Mouse (Mus musculus): ENCODE data around the gene Exog. TPM values are rescaled to one million over a fixed set of nuclear protein-coding genes. Genes with fewer than 3 reads are reported as not detected.

Gene Exog
- total and polyA plus RNA-seq, 2 experiments from 2014 or later = 26.6 to 39.7 TPM

DNA sequence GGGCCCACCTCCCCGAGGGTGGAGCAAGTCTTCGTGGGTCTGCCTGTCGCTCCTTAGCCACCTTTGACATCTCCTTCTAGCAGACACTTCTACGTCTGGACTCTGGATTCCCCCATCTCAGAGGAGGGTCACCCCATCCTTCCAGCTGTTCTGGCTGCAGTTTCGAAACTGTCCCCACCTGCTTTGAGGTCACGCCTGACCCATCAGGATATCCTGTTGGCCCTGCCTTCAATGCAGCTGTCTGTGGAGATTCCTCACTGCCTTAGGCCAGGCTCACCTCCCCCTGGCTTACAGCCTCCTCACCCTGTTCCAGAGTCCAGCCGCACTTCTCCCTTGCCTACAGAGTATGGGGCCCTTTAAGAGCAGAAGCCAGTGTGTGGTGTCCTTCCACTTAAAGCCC is 54.1 kb downstream of the Exog start:
- 95% methylated on average over 7 of the region's 7 CpGs for WGBS
- DNase-seq = no peak
- H3K9me3 ChIP-seq (ENCODE audit: low read length) = no peaks in the 10 kb centered on the region
- TF ChIP-seq CTCF (IDR thresholded peaks at IDR 0.05; ENCODE audit: low read depth) = no peak
- no peak overlapping the region for H3K4me2 ChIP-seq (ENCODE audit: low read depth)
- no peak overlapping the region for H3K27ac ChIP-seq (ENCODE audit: low read depth, low read length)
- H3K9ac ChIP-seq = no peak overlapping the region
- H3K4me3 ChIP-seq (ENCODE audit: low read depth, low read length) = no peak overlapping the region
- no peaks in the 10 kb centered on the region for H3K36me3 ChIP-seq (ENCODE audit: insufficient read depth)
- no peaks in the 10 kb centered on the region for H3K27me3 ChIP-seq (ENCODE audit: insufficient read depth, low read length)
- no peak for ATAC-seq
- H3K4me1 ChIP-seq (ENCODE audit: insufficient read depth) = no peaks in the 10 kb centered on the region

- Histone ChIP-seq H3K9ac (no peak overlapping the region), H3K9me3 (ENCODE audit: low read length) (no peaks in the 10 kb centered on the region), H3K4me2 (ENCODE audit: low read depth) (no peak overlapping the region), H3K27ac (ENCODE audit: low read depth, low read length) (no peak overlapping the region), H3K36me3 (ENCODE audit: insufficient read depth) (no peaks in the 10 kb centered on the region), H3K4me3 (ENCODE audit: low read depth, low read length) (no peak overlapping the region), H3K27me3 (ENCODE audit: insufficient read depth, low read length) (no peaks in the 10 kb centered on the region), H3K4me1 (ENCODE audit: insufficient read depth) (no peaks in the 10 kb centered on the region)
- WGBS = 92% methylated on average over 9 of the region's 9 CpGs
- DNase-seq (no peak), ATAC-seq (no peak)
- no peak for TF ChIP-seq CTCF (IDR thresholded peaks at IDR 0.05; ENCODE audit: low read depth)
Measured at GRCm38 (mm10) chr9:119503613-119504012, 58.9 kb downstream of the Exog start.

- no peaks in the 10 kb centered on the region for H3K4me1 ChIP-seq (ENCODE audit: insufficient read depth)
- ATAC-seq = no peak
- H3K27me3 ChIP-seq (ENCODE audit: insufficient read depth, low read length) = no peaks in the 10 kb centered on the region
- no peak for TF ChIP-seq CTCF (IDR thresholded peaks at IDR 0.05; ENCODE audit: low read depth)
- H3K36me3 ChIP-seq (ENCODE audit: insufficient read depth) = no peaks in the 10 kb centered on the region
- no peak overlapping the region for H3K9ac ChIP-seq
- no peak overlapping the region for H3K4me2 ChIP-seq (ENCODE audit: low read depth)
- 75% methylated on average over 11 of the region's 11 CpGs for WGBS
- H3K9me3 ChIP-seq (ENCODE audit: low read length) = no peaks in the 10 kb centered on the region
- H3K4me3 ChIP-seq (ENCODE audit: low read depth, low read length) = no peak overlapping the region
- H3K27ac ChIP-seq (ENCODE audit: low read depth, low read length) = no peak overlapping the region
- no peak for DNase-seq
Measured at GRCm38 (mm10) chr9:119504981-119505658, 60.4 kb downstream of the Exog start.

- peak; percentile 86 for DNase-seq
- Histone ChIP-seq H3K9me3 (ENCODE audit: low read length) (no peaks in the 10 kb centered on the region), H3K27ac (ENCODE audit: low read depth, low read length) (no peak overlapping the region), H3K36me3 (ENCODE audit: insufficient read depth) (no peaks in the 10 kb centered on the region), H3K4me1 (ENCODE audit: insufficient read depth) (no peaks in the 10 kb centered on the region), H3K27me3 (ENCODE audit: insufficient read depth, low read length) (0 out of 2 replicates have a peak, but pooled peaks cover 3% of the 10 kb centered on the region), H3K4me3 (ENCODE audit: low read depth, low read length) (no peak overlapping the region), H3K4me2 (ENCODE audit: low read depth) (no peak overlapping the region), H3K9ac (no peak overlapping the region)
- 31% methylated on average over 6 of the region's 6 CpGs for WGBS
- TF ChIP-seq CTCF (IDR thresholded peaks at IDR 0.05; ENCODE audit: low read depth) = no peak
- peak; percentile 96 for ATAC-seq
Measured at GRCm38 (mm10) chr9:119510902-119511301, 66.2 kb downstream of the Exog start.

DNA sequence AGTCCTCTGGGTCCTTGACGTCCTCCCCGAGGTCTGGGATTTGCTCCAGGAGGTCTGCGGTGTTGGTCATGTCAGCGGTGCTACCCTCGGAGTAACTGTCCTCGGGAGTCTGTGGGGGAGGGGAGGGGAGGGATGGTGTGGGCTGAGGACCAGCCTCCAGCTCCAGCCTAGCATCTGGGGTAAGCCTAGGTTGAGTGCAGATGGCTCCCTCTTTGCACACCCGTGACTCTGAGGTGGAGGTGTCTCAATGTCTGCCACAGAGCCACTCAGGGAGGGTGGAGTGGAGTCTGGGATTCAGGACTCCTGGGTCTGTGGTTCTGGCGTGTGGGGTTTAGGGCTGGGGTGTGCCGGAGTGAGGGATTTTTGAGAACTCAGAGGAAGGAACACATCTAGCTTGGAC is 68.2 kb downstream of the Exog start:
- H3K27me3 ChIP-seq (ENCODE audit: insufficient read depth, low read length) = peaks cover 3% of the 10 kb centered on the region; the same call in 1 of the 2 replicates
- ATAC-seq (no peak), DNase-seq (no peak)
- no peak overlapping the region for H3K4me2 ChIP-seq (ENCODE audit: low read depth)
- H3K4me1 ChIP-seq (ENCODE audit: insufficient read depth) = 0 out of 2 replicates have a peak, but pooled peaks cover 6% of the 10 kb centered on the region
- H3K9ac ChIP-seq = no peak overlapping the region
- H3K36me3 ChIP-seq (ENCODE audit: insufficient read depth) = no peaks in the 10 kb centered on the region
- H3K9me3 ChIP-seq (ENCODE audit: low read length) = no peaks in the 10 kb centered on the region
- 91% methylated on average over 9 of the region's 9 CpGs for WGBS
- TF ChIP-seq CTCF (IDR thresholded peaks at IDR 0.05; ENCODE audit: low read depth) = no peak
- H3K4me3 ChIP-seq (ENCODE audit: low read depth, low read length) = no peak overlapping the region
- H3K27ac ChIP-seq (ENCODE audit: low read depth, low read length) = no peak overlapping the region

DNA sequence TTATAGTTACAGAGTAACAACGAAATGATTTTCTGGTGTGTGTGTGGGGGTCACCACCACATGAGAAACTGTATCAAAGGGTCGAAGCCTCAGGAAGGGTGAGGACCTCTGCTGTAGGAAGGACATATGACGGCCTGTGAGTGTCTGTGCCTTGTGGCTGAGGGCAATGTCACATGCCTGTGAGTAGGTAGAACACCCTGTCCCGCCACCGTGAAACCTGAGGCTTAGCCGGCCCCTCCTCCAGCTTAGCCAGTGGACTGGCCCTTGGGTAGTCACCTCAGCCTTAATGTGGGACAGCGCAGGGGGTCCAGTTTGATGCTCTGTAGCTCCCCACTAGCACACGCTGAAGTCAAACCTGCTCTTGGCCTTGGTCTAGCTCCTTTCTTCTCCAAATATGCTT is 69.1 kb downstream of the Exog start:
- WGBS = 87% methylated on average over 8 of the region's 8 CpGs
- DNase-seq = no peak
- Histone ChIP-seq H3K4me1 (ENCODE audit: insufficient read depth) (0 out of 2 replicates have a peak, but pooled peaks cover 6% of the 10 kb centered on the region), H3K36me3 (ENCODE audit: insufficient read depth) (no peaks in the 10 kb centered on the region), H3K27ac (ENCODE audit: low read depth, low read length) (no peak overlapping the region), H3K4me2 (ENCODE audit: low read depth) (no peak overlapping the region), H3K9ac (no peak overlapping the region), H3K4me3 (ENCODE audit: low read depth, low read length) (no peak overlapping the region), H3K27me3 (ENCODE audit: insufficient read depth, low read length) (peaks cover 3% of the 10 kb centered on the region; the same call in 1 of the 2 replicates), H3K9me3 (ENCODE audit: low read length) (no peaks in the 10 kb centered on the region)
- ATAC-seq = no peak
- no peak for TF ChIP-seq CTCF (IDR thresholded peaks at IDR 0.05; ENCODE audit: low read depth)

DNA sequence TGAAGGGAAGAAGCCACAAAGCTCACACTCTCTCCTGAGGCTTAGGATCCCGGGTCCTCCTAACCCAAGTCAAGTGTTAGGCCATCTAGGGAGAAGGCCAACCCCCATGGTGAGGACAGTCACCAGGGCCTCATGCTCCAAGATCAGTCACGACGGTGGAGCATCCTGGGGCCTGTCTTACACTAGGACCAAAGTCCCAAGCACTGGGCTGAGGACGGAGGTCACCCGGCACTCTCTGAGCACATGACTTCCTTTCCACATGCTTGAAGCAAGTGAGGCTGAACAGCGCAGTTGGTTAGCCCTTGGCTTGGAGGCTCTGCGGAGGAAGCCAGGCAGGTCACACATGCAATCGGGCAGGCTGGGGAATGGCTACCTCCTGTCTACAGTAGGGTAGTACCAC is 70.2 kb downstream of the Exog start:
- ATAC-seq = no peak
- peaks cover 3% of the 10 kb centered on the region; the same call in 1 of the 2 replicates for H3K27me3 ChIP-seq (ENCODE audit: insufficient read depth, low read length)
- WGBS = 87% methylated on average over 8 of the region's 8 CpGs

More for the DNA sequence above, 70.2 kb downstream of the Exog start:
- H3K36me3 ChIP-seq (ENCODE audit: insufficient read depth) = no peaks in the 10 kb centered on the region
- H3K9ac ChIP-seq = no peak overlapping the region
- H3K4me3 ChIP-seq (ENCODE audit: low read depth, low read length) = no peak overlapping the region
- no peak overlapping the region for H3K4me2 ChIP-seq (ENCODE audit: low read depth)
- no peak for DNase-seq
- H3K9me3 ChIP-seq (ENCODE audit: low read length) = no peaks in the 10 kb centered on the region
- 0 out of 2 replicates have a peak, but pooled peaks cover 6% of the 10 kb centered on the region for H3K4me1 ChIP-seq (ENCODE audit: insufficient read depth)
- no peak for TF ChIP-seq CTCF (IDR thresholded peaks at IDR 0.05; ENCODE audit: low read depth)
- no peak overlapping the region for H3K27ac ChIP-seq (ENCODE audit: low read depth, low read length)

Other genes starting within 250 kb of the Exog start
- not detected in 2 replicates for gene Slc22a13, start 235.8 kb upstream of the Exog start, total RNA-seq (2014; rRNA removed)
- gene Slc22a13, start 235.8 kb upstream of the Exog start, polyA plus RNA-seq (2015; fragmentation: Nextera tagmentation; extraction: Ambion mirVana) = not detected in 2 replicates
- 48.8 and 57.5 TPM in 2 replicates for gene Oxsr1, start 122.5 kb upstream of the Exog start, total RNA-seq (2014; rRNA removed)
- gene Oxsr1, start 122.5 kb upstream of the Exog start, polyA plus RNA-seq (2015; fragmentation: Nextera tagmentation; extraction: Ambion mirVana) = 7.2 and 8.8 TPM in 2 replicates
- 121 and 130 TPM in 2 replicates for gene Acaa1a, start 105.3 kb upstream of the Exog start, total RNA-seq (2014; rRNA removed)
- gene Acaa1a, start 105.3 kb upstream of the Exog start, polyA plus RNA-seq (2015; fragmentation: Nextera tagmentation; extraction: Ambion mirVana) = 81.8 and 86.6 TPM in 2 replicates
- gene Myd88, start 103.5 kb upstream of the Exog start, total RNA-seq (2014; rRNA removed) = 4.0 and 5.8 TPM in 2 replicates
- gene Myd88, start 103.5 kb upstream of the Exog start, polyA plus RNA-seq (2015; fragmentation: Nextera tagmentation; extraction: Ambion mirVana) = 5.2 and 5.3 TPM in 2 replicates
- 5.0 and 9.0 TPM in 2 replicates for gene Xylb, start 87.6 kb upstream of the Exog start, total RNA-seq (2014; rRNA removed)
- gene Xylb, start 87.6 kb upstream of the Exog start, polyA plus RNA-seq (2015; fragmentation: Nextera tagmentation; extraction: Ambion mirVana) = 2.6 and 3.7 TPM in 2 replicates
- 0.08 TPM in 1 of 2 replicates, not detected in the other for gene Slc22a14, start 79.4 kb upstream of the Exog start, total RNA-seq (2014; rRNA removed)
- not detected in 2 replicates for gene Slc22a14, start 79.4 kb upstream of the Exog start, polyA plus RNA-seq (2015; fragmentation: Nextera tagmentation; extraction: Ambion mirVana)
- gene Acvr2b, start 42.8 kb upstream of the Exog start, total RNA-seq (2014; rRNA removed) = 13.4 and 26.7 TPM in 2 replicates
- 9.7 and 23.2 TPM in 2 replicates for gene Acvr2b, start 42.8 kb upstream of the Exog start, polyA plus RNA-seq (2015; fragmentation: Nextera tagmentation; extraction: Ambion mirVana)
- gene Scn5a, start 134.1 kb downstream of the Exog start, total RNA-seq (2014; rRNA removed) = 3.4 and 8.2 TPM in 2 replicates
- 0.40 and 0.77 TPM in 2 replicates for gene Scn5a, start 134.1 kb downstream of the Exog start, polyA plus RNA-seq (2015; fragmentation: Nextera tagmentation; extraction: Ambion mirVana)